Mouse (Mus musculus) stomach, embryonic 15.5 days (tissue): Measurements from ENCODE around the gene Fam214b. TPM values are rescaled to one million over a fixed set of nuclear protein-coding genes. Genes with fewer than 3 reads are reported as not detected.

Experiments
- ATAC-seq: fragments of 200-750 bp; cut with Nextera tagmentation; 2 replicates; pipeline ENCODE4 v1.8.0; 2017; ENCODE audit warnings: low read depth, moderate number of reproducible peaks, moderate TSS enrichment; ENCODE audit not compliant: insufficient read depth, low FRiP score
- H3K27ac ChIP-seq: fragments of 300-500 bp; sonication (generic); 2 replicates; pipeline ENCODE4 v1.5.1; 2015; ENCODE audit warnings: mild to moderate bottlenecking, inconsistent platforms
- H3K27me3 ChIP-seq: fragments of 300-500 bp; sonication (generic); replicated peaks from 2 replicates; pipeline ENCODE4 v1.6.1; 2015; ENCODE audit warnings: inconsistent platforms
- H3K36me3 ChIP-seq: fragments of 300-500 bp; sonication (generic); 2 replicates; pipeline ENCODE4 v1.6.1; 2015; ENCODE audit warnings: inconsistent platforms
- H3K4me1 ChIP-seq: fragments of 300-500 bp; sonication (generic); 2 replicates; pipeline ENCODE4 v1.6.1; 2015; ENCODE audit warnings: inconsistent platforms
- H3K4me2 ChIP-seq: fragments of 300-500 bp; sonication (generic); 2 replicates; pipeline ENCODE4 v1.6.1; 2015; ENCODE audit warnings: mild to moderate bottlenecking, inconsistent platforms
- H3K4me3 ChIP-seq: fragments of 300-500 bp; sonication (generic); replicated peaks from 2 replicates; pipeline ENCODE4 v1.5.1; 2015; ENCODE audit warnings: inconsistent platforms
- H3K9ac ChIP-seq: fragments of 300-500 bp; sonication (generic); 2 replicates; pipeline ENCODE4 v1.6.1; 2015; ENCODE audit warnings: inconsistent platforms
- H3K9me3 ChIP-seq: fragments of 300-500 bp; sonication (generic); 2 replicates; pipeline ENCODE4 v1.6.1; 2016; ENCODE audit warnings: inconsistent platforms
- WGBS: fragments of 180-500 bp; shearing (Covaris S2); methylation state at CpG from one replicate; pipeline ENCODE4 v1.1.7; 2015; 5-methylcytosine and 5-hydroxymethylcytosine counted together
- polyA plus RNA-seq: library from polyadenylated mRNA; unstranded; fragments of >200 nt; fragmentation: Nextera tagmentation; extraction: Ambion mirVana; gene quantifications from 2 replicates; pipeline ENCODE4 v1.2.1, GENCODE M21; 2015

Fam214b gene
- 11.9 and 13.2 TPM in 2 replicates for polyA plus RNA-seq

DNA sequence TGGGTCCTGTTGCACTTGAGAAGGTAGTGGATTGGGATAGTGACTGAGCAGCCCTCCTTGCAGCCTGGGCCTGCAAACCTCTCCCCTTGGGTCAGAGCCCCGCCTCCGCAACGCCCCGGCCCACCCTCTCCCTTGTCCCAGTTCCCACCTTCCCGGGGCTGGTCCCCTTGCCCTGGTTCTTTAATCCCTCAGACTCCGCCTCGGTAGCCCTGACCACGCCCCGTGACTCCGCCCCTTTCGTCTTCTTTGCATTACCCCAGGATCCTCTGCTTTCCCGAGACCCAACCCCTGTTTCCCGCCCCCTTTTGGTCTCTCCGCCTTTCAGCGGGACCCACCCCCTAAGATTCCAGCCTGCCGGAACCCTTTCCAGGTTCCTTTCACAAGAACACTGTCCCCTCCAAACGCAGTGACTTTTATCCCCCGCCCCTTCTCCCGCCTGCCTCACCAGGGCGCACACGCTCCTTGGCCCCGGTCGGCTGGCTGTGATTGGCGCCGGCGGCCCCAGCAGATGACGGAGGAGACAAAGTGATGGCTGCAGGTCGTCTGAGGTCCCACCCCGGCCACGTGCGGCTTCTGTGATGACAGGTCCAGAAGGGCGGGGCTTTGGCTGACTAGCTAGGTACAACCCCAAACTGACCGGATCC is at the start of gene Fam214b:
Fam214b (minus strand) TSS at position 562 of the 644 bp plus-strand sequence.
- WGBS: under 1% methylated on average over 33 of the region's 33 CpGs
- ATAC-seq: peak; percentile 88
- no peaks in the 10 kb centered on the region for H3K27me3 ChIP-seq

DNA sequence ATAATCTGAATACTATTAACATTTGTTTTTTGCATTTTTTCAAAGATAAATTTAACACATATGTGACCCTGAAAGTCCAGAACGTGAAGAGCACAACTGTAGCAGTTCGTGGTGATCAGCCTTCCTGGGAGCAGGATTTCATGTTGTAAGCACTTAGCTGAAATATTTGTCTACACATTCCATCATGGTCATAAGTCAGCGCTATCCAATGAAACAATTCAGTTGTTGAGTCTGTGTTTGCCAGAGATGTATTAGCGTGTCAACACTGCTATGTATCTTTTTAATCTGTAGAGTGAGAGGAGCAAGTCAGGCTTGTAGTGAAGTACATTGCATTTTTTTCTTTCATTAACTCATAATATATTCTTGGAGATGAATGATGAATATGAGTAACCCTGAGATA is 45.2 kb upstream of the Fam214b start:
- H3K4me3 ChIP-seq: no peak overlapping the region
- H3K4me1 ChIP-seq: no peaks in the 10 kb centered on the region
- no peak overlapping the region for H3K4me2 ChIP-seq
- ATAC-seq: no peak
- WGBS: 40% methylated on average over 4 of the region's 4 CpGs
- no peak overlapping the region for H3K9ac ChIP-seq
- no peaks in the 10 kb centered on the region for H3K9me3 ChIP-seq
- no peaks in the 10 kb centered on the region for H3K27me3 ChIP-seq
- H3K27ac ChIP-seq: no peak overlapping the region
- H3K36me3 ChIP-seq: no peaks in the 10 kb centered on the region

More for the DNA sequence above, at the start of gene Fam214b:
- Histone ChIP-seq H3K9ac (no peak within 1 kb of the TSS), H3K4me2 (peak within 1 kb of the TSS; percentile 76), H3K36me3 (no peaks in the 10 kb centered on the region; the same call in 1 of the 2 replicates), H3K4me1 (peaks cover 20% of the 10 kb centered on the region), H3K9me3 (no peaks in the 10 kb centered on the region), H3K27ac (peak within 1 kb of the TSS; percentile 87), H3K4me3 (peak within 1 kb of the TSS; percentile 55)

DNA sequence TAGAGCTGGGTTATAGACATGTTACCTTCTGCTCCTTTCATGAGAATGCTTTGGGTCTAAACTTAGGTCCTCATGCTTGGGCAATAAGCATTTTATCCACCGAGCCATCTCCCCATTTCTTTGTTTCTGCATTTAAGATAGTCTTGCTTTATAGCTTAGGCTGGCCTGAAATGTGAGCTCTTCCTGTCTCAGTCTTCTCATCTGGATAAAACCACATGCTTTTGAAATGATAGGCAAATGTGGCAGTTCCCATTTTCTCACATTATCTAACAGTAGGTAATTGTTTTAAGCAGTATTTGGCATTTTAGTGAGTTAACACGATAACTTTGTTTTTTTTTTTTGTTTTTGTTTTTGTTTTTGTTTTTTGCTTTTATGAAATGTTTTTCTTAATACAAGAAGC is 43.9 kb upstream of the Fam214b start:
- Histone ChIP-seq H3K9ac (no peak overlapping the region), H3K9me3 (no peaks in the 10 kb centered on the region), H3K27me3 (no peaks in the 10 kb centered on the region), H3K27ac (no peak overlapping the region), H3K4me2 (no peak overlapping the region), H3K36me3 (no peaks in the 10 kb centered on the region), H3K4me3 (no peak overlapping the region), H3K4me1 (no peaks in the 10 kb centered on the region)
- WGBS: 83% methylated on average over 2 of the region's 2 CpGs
- no peak for ATAC-seq

DNA sequence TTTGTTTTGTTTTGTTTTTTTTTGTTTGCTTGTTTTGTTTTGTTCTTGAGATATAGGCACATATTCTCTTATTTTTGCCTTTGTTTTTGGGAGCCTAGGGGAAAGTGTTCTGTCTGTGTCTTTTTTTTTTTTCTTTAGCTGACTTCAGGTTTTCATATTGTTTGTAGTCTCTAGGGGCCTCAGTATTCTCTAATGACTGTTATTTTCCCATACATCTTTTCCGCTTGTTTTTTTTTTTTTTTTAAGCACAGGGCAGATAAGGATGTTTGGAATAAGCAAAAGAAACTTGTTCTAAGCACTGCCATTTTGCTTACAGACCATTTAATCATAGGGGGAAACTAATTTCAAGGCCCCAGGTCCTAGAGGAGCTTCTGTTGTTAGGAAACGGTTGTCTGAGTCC is 36.4 kb upstream of the Fam214b start:
- H3K4me2 ChIP-seq: no peak overlapping the region
- no peaks in the 10 kb centered on the region for H3K9me3 ChIP-seq
- 60% methylated on average over 2 of the region's 2 CpGs for WGBS
- ATAC-seq: no peak
- no peak overlapping the region for H3K4me3 ChIP-seq
- no peaks in the 10 kb centered on the region for H3K36me3 ChIP-seq
- H3K27ac ChIP-seq: no peak overlapping the region
- no peak overlapping the region for H3K9ac ChIP-seq
- no peaks in the 10 kb centered on the region for H3K27me3 ChIP-seq
- H3K4me1 ChIP-seq: no peaks in the 10 kb centered on the region

DNA sequence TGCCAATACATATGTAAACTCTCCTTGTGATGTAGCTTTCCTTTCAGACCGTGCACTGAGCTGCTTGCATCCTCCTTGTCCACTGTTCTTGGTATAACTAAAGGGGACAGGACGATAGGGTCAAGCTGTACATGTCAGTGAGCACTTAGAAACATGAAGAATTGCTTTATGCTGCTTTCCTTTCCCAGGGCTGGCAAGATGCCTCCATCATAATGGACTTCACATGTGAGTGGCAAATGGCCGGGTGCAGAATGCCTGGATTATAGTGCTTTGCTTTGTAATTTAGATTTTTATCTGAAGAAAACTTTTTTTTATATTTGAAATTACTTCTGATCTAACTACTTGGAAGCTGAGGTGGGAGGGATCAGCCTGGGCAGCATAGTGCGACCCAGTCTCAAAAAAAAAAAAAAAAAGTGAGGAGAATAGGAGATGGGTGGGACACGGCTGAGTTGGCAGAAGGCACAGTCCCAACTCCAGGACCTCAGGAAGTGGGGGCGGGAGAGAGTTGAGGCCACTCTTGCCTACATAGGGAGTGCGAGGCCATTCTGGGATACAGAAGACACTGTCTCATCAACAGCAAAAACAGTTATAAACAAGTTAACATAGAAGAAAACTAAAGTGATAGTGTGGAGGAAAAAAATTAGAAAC is 32.2 kb upstream of the Fam214b start:
- Histone ChIP-seq H3K4me1 (no peaks in the 10 kb centered on the region), H3K9ac (no peak overlapping the region), H3K4me3 (no peak overlapping the region), H3K9me3 (no peaks in the 10 kb centered on the region), H3K36me3 (no peaks in the 10 kb centered on the region), H3K27me3 (no peaks in the 10 kb centered on the region), H3K27ac (no peak overlapping the region), H3K4me2 (no peak overlapping the region)
- ATAC-seq: no peak
- WGBS: 49% methylated on average over 7 of the region's 7 CpGs

DNA sequence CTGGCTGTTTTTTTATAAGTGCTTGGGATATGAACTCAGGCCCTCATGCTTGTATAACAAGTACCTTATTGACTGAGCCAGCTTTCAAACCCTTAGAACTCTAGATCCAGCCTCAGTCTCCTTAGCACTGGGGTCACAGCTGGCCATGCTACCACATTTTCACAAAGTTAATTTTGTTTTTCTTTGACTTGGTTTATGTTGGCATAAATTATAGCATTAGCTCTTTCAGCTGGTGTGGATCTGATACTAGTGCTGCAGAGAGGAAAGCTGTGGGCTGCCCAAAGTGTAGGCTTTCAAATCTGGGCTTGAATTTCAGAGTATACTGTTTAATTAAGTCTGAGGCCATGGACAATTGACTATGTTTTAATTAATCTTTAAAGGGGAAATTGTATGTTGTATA is 28.9 kb upstream of the Fam214b start:
- no peak for ATAC-seq
- Histone ChIP-seq H3K4me1 (no peaks in the 10 kb centered on the region), H3K27ac (no peak overlapping the region), H3K9me3 (no peaks in the 10 kb centered on the region), H3K4me3 (no peak overlapping the region), H3K27me3 (no peaks in the 10 kb centered on the region), H3K36me3 (no peaks in the 10 kb centered on the region), H3K4me2 (no peak overlapping the region), H3K9ac (no peak overlapping the region)

DNA sequence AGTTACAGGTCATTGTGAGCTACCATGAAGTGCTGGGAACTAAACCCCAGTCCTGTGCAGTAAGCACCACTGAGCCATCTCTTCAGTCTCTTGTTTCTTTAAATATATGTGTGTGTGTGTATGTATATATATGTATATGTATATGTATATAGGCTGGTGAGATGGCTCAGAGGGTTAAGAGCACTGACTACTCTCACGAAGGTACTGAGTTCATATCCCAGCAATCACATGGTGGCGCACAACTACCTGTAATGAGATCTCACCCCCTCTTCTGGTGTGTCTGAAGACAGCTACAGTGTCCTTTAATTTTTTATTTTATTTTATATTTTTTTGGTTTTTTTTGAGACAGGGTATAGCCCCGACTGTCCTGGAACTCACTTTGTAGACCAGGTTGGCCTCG is 19.5 kb upstream of the Fam214b start:
- Histone ChIP-seq H3K27me3 (no peaks in the 10 kb centered on the region), H3K9ac (no peak overlapping the region), H3K4me3 (no peak overlapping the region), H3K4me1 (no peaks in the 10 kb centered on the region), H3K4me2 (no peak overlapping the region), H3K27ac (no peak overlapping the region), H3K36me3 (no peaks in the 10 kb centered on the region), H3K9me3 (no peaks in the 10 kb centered on the region)
- ATAC-seq: no peak
- WGBS: 97% methylated on average over 4 of the region's 4 CpGs

DNA sequence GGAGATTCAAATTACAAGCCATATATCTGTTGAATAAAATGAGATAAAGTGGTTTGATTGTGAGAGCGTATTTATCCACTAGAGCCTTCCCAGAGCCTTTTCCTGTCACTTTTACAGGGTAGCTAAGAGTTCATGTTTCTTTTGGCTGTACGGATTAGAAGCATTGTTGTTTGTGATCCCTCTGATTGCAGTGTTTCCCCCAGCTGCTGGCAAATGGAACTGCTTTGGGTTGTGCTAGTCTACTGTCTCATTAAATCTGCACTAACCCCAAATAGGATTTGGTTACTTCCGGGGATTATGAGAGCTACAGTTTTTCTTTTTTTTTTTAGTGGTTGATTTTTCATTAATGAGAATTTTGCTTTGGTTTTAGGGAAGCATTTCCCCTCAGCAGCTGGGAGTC is 14.3 kb upstream of the Fam214b start:
- Histone ChIP-seq H3K9ac (no peak overlapping the region), H3K4me3 (no peak overlapping the region), H3K9me3 (no peaks in the 10 kb centered on the region), H3K4me2 (no peak overlapping the region), H3K27ac (no peak overlapping the region), H3K36me3 (no peaks in the 10 kb centered on the region), H3K4me1 (0 out of 2 replicates have a peak, but pooled peaks cover 5% of the 10 kb centered on the region), H3K27me3 (0 out of 2 replicates have a peak, but pooled peaks cover 4% of the 10 kb centered on the region)
- 44% methylated on average over 3 of the region's 3 CpGs for WGBS
- ATAC-seq: no peak

DNA sequence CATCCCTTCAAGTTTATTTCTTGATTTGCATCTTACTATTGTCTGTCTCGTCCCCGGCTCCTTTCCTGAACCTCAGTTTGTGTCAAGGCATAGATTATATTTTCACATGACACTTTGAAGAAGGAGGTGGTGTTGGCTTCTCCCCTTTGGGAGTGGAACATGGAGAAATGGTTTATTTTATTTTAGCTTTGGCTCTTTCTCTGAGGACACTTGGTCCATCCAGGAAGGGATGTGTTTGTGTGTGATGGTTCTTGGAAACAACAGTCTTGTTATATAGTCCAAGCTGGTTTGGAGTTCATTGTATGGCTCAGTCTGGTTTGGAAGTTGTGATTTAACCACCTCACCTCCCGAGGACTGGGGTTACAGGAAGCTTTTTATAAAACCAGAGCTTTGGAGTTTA is 13.7 kb upstream of the Fam214b start:
- Histone ChIP-seq H3K4me1 (0 out of 2 replicates have a peak, but pooled peaks cover 5% of the 10 kb centered on the region), H3K9ac (no peak overlapping the region), H3K27me3 (0 out of 2 replicates have a peak, but pooled peaks cover 4% of the 10 kb centered on the region), H3K27ac (no peak overlapping the region), H3K9me3 (no peaks in the 10 kb centered on the region), H3K4me2 (peak overlapping the region; percentile 96), H3K4me3 (peak overlapping the region; percentile 74), H3K36me3 (no peaks in the 10 kb centered on the region)
- WGBS: 36% methylated on average over 3 of the region's 3 CpGs
- no peak for ATAC-seq

DNA sequence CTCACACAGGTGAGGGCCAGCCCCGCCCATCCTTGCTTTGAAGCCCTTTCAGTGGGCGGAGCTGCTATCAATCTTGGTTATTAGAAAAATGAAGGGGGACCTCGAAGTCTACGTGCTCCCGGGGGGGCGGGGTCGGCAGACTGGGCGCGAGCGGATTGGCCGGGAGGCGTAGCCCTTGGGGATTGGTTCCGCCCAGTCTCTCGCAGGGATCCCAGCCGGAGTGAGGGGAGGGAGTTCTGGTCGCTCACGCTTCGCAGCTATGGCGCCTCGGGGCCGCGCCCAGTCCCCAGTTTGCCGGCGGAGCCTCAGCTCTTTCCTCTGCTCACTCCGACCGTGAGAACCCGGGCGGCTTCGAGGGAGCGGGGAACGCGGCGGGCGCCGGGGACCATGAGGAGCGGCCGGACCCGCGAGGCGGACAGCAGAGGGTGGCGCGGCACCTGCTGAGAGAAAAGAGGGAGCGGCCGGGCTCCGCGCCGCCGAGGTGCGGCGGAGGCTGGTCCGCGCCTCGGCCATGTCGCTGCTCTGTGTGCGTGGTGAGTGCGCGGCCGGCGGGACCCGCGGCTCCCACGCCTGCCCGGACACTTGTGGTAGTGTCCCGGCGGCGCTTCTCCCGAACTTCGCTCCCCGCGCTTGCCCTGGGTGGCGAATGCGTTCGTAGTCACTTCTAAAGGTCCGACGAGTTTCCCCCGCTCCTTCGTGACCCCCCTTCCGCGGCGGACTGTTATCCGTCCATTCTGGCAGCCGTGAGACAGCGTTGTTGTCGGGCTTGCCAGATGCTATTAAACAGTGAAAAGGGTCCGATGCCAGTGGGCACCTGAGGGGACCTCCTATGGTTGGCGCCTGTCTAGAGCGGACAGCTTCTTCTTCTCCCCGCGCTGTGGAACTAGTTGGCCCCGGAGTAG is 13.0 kb upstream of the Fam214b start, which contains the start of gene Unc13b:
Unc13b (plus strand) TSS at position 201 of the 902 bp plus-strand sequence.
- ATAC-seq: peak; percentile 98
- H3K27me3 ChIP-seq: 0 out of 2 replicates have a peak, but pooled peaks cover 4% of the 10 kb centered on the region
- H3K9ac ChIP-seq: peak within 1 kb of the TSS; percentile 58
- 0 out of 2 replicates have a peak, but pooled peaks cover 5% of the 10 kb centered on the region for H3K4me1 ChIP-seq
- WGBS: under 1% methylated on average over 87 of the region's 90 CpGs
- H3K36me3 ChIP-seq: no peaks in the 10 kb centered on the region
- H3K27ac ChIP-seq: peak within 1 kb of the TSS; percentile 86
- no peaks in the 10 kb centered on the region for H3K9me3 ChIP-seq
- H3K4me3 ChIP-seq: peak within 1 kb of the TSS; percentile 74
- peak within 1 kb of the TSS; percentile 96 for H3K4me2 ChIP-seq

DNA sequence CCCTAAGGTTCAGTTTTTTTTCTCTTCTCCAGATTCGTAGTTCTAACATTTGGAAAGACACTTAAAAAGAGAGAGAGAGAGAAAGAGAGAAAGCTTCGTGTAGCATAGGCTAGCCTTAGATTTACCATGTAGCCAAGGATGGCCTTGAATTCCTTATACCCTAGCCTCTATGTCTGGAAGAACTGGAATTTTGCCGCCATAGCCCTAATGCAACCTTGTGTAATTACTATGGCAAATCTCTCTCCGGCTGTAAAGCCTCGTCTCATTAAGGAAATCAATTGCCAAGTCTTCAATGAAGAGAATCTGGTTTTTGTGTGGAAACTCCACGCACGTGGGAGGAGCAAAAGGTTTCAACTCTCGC is 12.4 kb upstream of the Fam214b start:
- H3K27ac ChIP-seq: no peak overlapping the region
- peak overlapping the region; percentile 96 for H3K4me2 ChIP-seq
- peak overlapping the region; percentile 74 for H3K4me3 ChIP-seq
- no peaks in the 10 kb centered on the region for H3K36me3 ChIP-seq
- H3K9ac ChIP-seq: no peak overlapping the region
- 19% methylated on average over 8 of the region's 8 CpGs for WGBS
- no peaks in the 10 kb centered on the region for H3K9me3 ChIP-seq
- H3K27me3 ChIP-seq: 0 out of 2 replicates have a peak, but pooled peaks cover 4% of the 10 kb centered on the region
- no peak for ATAC-seq
- H3K4me1 ChIP-seq: 0 out of 2 replicates have a peak, but pooled peaks cover 5% of the 10 kb centered on the region
